Mouse (Mus musculus) left cerebral cortex, adult 18-20 months (tissue): ENCODE data around the gene Cnnm3. TPM values are rescaled to one million over a fixed set of nuclear protein-coding genes. Genes with fewer than 3 reads are reported as not detected.

ENCODE experiments used
- DNase-seq, 2 experiments: peaks; one replicate each; pipeline ENCODE4 v3.0.0; 2021 to 2022; ENCODE audit warnings: low spot score in 2 of 2, mixed read lengths in 1 of 2
- total RNA-seq, 2 experiments: library from RNA; stranded (reverse); gene quantifications; 2 replicates each; pipeline ENCODE4 v1.2.3; 2021

The Cnnm3 gene
- total RNA-seq, 2 experiments from 2014 or later, result 31.7 to 34.6 TPM

- no peak for DNase-seq
Measured at GRCm38 (mm10) chr1:36555798-36556395, 44.2 kb downstream of the Cnnm3 start.

GRCm38 (mm10) chr1:36556553-36557456 lies 45.1 kb downstream of the Cnnm3 start:
- DNase-seq, result peak; percentile 91 to 96

- peak; percentile 64 to 65 for DNase-seq
Measured at GRCm38 (mm10) chr1:36557457-36558011, 45.9 kb downstream of the Cnnm3 start.

GRCm38 (mm10) chr1:36558031-36558993 lies 46.6 kb downstream of the Cnnm3 start, which contains the start of gene Sema4c:
Sema4c (minus strand) TSS chr1:36558349.
- DNase-seq, result peak; percentile 67 to 82

- DNase-seq, result no peak
Measured at GRCm38 (mm10) chr1:36559256-36559655, 47.6 kb downstream of the Cnnm3 start.

GRCm38 (mm10) chr1:36559888-36560287 lies 48.2 kb downstream of the Cnnm3 start:
- DNase-seq, result no peak

GRCm38 (mm10) chr1:36560903-36561302 lies 49.2 kb downstream of the Cnnm3 start:
- no peak for DNase-seq

- no peak for DNase-seq
Measured at GRCm38 (mm10) chr1:36562388-36562787, 50.7 kb downstream of the Cnnm3 start.

- DNase-seq, result no peak
Measured at GRCm38 (mm10) chr1:36563197-36563596, 51.5 kb downstream of the Cnnm3 start.

- no peak for DNase-seq
Measured at GRCm38 (mm10) chr1:36563632-36564031, 52.0 kb downstream of the Cnnm3 start.

- no peak for DNase-seq
Measured at GRCm38 (mm10) chr1:36564101-36564500, 52.4 kb downstream of the Cnnm3 start.

- no peak for DNase-seq
Measured at GRCm38 (mm10) chr1:36566425-36566824, 54.8 kb downstream of the Cnnm3 start.

GRCm38 (mm10) chr1:36567818-36568603 lies 56.3 kb downstream of the Cnnm3 start:
- DNase-seq, result no peak

GRCm38 (mm10) chr1:36568776-36569175 lies 57.1 kb downstream of the Cnnm3 start:
- DNase-seq, result no peak

GRCm38 (mm10) chr1:36569694-36570276 lies 58.1 kb downstream of the Cnnm3 start:
- DNase-seq, result no peak

GRCm38 (mm10) chr1:36570320-36570719 lies 58.7 kb downstream of the Cnnm3 start:
- no peak for DNase-seq

- DNase-seq, result no peak
Measured at GRCm38 (mm10) chr1:36571627-36572026, 60.0 kb downstream of the Cnnm3 start.

- DNase-seq, result no peak
Measured at GRCm38 (mm10) chr1:36572140-36572700, 60.6 kb downstream of the Cnnm3 start.

- DNase-seq, result no peak
Measured at GRCm38 (mm10) chr1:36572709-36573108, 61.0 kb downstream of the Cnnm3 start.
